Mouse (Mus musculus): ENCODE data around the gene 2310022B05Rik. TPM values are rescaled to one million over a fixed set of nuclear protein-coding genes. Genes with fewer than 3 reads are reported as not detected.

Gene 2310022B05Rik
- polyA plus RNA-seq (2014; fragmentation: Nextera tagmentation; extraction: Ambion mirVana) = 30.6 and 32.4 TPM in 2 replicates

GRCm38 (mm10) chr8:124663112-124663873 is at the start of gene 2310022B05Rik:
2310022B05Rik (minus strand) TSS chr8:124663369.
- Histone ChIP-seq H3K27me3 (replicated peaks; ENCODE audit: control insufficient read depth, insufficient read depth, low read length) (no peaks in the 10 kb centered on the region), H3K4me1 (ENCODE audit: control insufficient read depth, insufficient read depth, low read length) (peaks cover 29% of the 10 kb centered on the region), H3K4me2 (ENCODE audit: low read length) (peak within 1 kb of the TSS; percentile 88), H3K9me3 (replicated peaks; ENCODE audit: control insufficient read depth, low read length) (no peaks in the 10 kb centered on the region), H3K9ac (ENCODE audit: low read length) (peak within 1 kb of the TSS; percentile 88), H3K36me3 (ENCODE audit: control insufficient read depth, insufficient read depth, low read length) (no peaks in the 10 kb centered on the region), H3K27ac (ENCODE audit: low read depth, low read length) (peak within 1 kb of the TSS; percentile 84), H3K4me3 (ENCODE audit: low read depth, low read length) (peak within 1 kb of the TSS; percentile 92)
- WGBS = under 1% methylated on average over 67 of the region's 69 CpGs
- ATAC-seq (peak; percentile 90), DNase-seq (ENCODE audit: low spot score) (peak; percentile 87)

GRCm38 (mm10) chr8:124705823-124706222 is 42.7 kb upstream of the 2310022B05Rik start:
- H3K4me1 ChIP-seq (ENCODE audit: control insufficient read depth, insufficient read depth, low read length) = no peaks in the 10 kb centered on the region
- no peak overlapping the region for H3K27ac ChIP-seq (ENCODE audit: low read depth, low read length)
- no peak overlapping the region for H3K4me2 ChIP-seq (ENCODE audit: low read length)
- H3K4me3 ChIP-seq (ENCODE audit: low read depth, low read length) = no peak overlapping the region
- H3K36me3 ChIP-seq (ENCODE audit: control insufficient read depth, insufficient read depth, low read length) = peaks cover 68% of the 10 kb centered on the region
- 96% methylated on average over 8 of the region's 8 CpGs for WGBS
- no peaks in the 10 kb centered on the region for H3K9me3 ChIP-seq (replicated peaks; ENCODE audit: control insufficient read depth, low read length)
- H3K27me3 ChIP-seq (replicated peaks; ENCODE audit: control insufficient read depth, insufficient read depth, low read length) = no peaks in the 10 kb centered on the region
- ATAC-seq = no peak
- no peak overlapping the region for H3K9ac ChIP-seq (ENCODE audit: low read length)
- DNase-seq (ENCODE audit: low spot score) = no peak

- DNase-seq (ENCODE audit: low spot score) (no peak), ATAC-seq (no peak)
- Histone ChIP-seq H3K4me2 (ENCODE audit: low read length) (no peak overlapping the region), H3K27ac (ENCODE audit: low read depth, low read length) (no peak overlapping the region), H3K4me3 (ENCODE audit: low read depth, low read length) (no peak overlapping the region), H3K9ac (ENCODE audit: low read length) (no peak overlapping the region), H3K9me3 (replicated peaks; ENCODE audit: control insufficient read depth, low read length) (no peaks in the 10 kb centered on the region), H3K27me3 (replicated peaks; ENCODE audit: control insufficient read depth, insufficient read depth, low read length) (no peaks in the 10 kb centered on the region), H3K36me3 (ENCODE audit: control insufficient read depth, insufficient read depth, low read length) (peaks cover 66% of the 10 kb centered on the region), H3K4me1 (ENCODE audit: control insufficient read depth, insufficient read depth, low read length) (no peaks in the 10 kb centered on the region)
- WGBS = 87% methylated on average over 4 of the region's 4 CpGs
Measured at GRCm38 (mm10) chr8:124704376-124704775, 41.2 kb upstream of the 2310022B05Rik start.

GRCm38 (mm10) chr8:124703526-124703925 is 40.4 kb upstream of the 2310022B05Rik start:
- no peaks in the 10 kb centered on the region for H3K9me3 ChIP-seq (replicated peaks; ENCODE audit: control insufficient read depth, low read length)
- 87% methylated on average over 4 of the region's 4 CpGs for WGBS
- H3K27ac ChIP-seq (ENCODE audit: low read depth, low read length) = no peak overlapping the region

GRCm38 (mm10) chr8:124702183-124702582 is 39.0 kb upstream of the 2310022B05Rik start:
- H3K4me2 ChIP-seq (ENCODE audit: low read length) = no peak overlapping the region
- H3K9me3 ChIP-seq (replicated peaks; ENCODE audit: control insufficient read depth, low read length) = no peaks in the 10 kb centered on the region
- no peaks in the 10 kb centered on the region for H3K4me1 ChIP-seq (ENCODE audit: control insufficient read depth, insufficient read depth, low read length)
- DNase-seq (ENCODE audit: low spot score) (no peak), ATAC-seq (no peak)
- no peak overlapping the region for H3K9ac ChIP-seq (ENCODE audit: low read length)
- no peak overlapping the region for H3K4me3 ChIP-seq (ENCODE audit: low read depth, low read length)
- H3K27me3 ChIP-seq (replicated peaks; ENCODE audit: control insufficient read depth, insufficient read depth, low read length) = no peaks in the 10 kb centered on the region
- WGBS = 89% methylated on average over 3 of the region's 3 CpGs
- peaks cover 66% of the 10 kb centered on the region for H3K36me3 ChIP-seq (ENCODE audit: control insufficient read depth, insufficient read depth, low read length)
- no peak overlapping the region for H3K27ac ChIP-seq (ENCODE audit: low read depth, low read length)

More at GRCm38 (mm10) chr8:124703526-124703925, 40.4 kb upstream of the 2310022B05Rik start:
- no peaks in the 10 kb centered on the region for H3K27me3 ChIP-seq (replicated peaks; ENCODE audit: control insufficient read depth, insufficient read depth, low read length)
- H3K36me3 ChIP-seq (ENCODE audit: control insufficient read depth, insufficient read depth, low read length) = peaks cover 63% of the 10 kb centered on the region
- DNase-seq (ENCODE audit: low spot score) = no peak
- H3K9ac ChIP-seq (ENCODE audit: low read length) = no peak overlapping the region
- no peak overlapping the region for H3K4me3 ChIP-seq (ENCODE audit: low read depth, low read length)
- no peaks in the 10 kb centered on the region for H3K4me1 ChIP-seq (ENCODE audit: control insufficient read depth, insufficient read depth, low read length)
- H3K4me2 ChIP-seq (ENCODE audit: low read length) = no peak overlapping the region
- ATAC-seq = no peak

- H3K4me2 ChIP-seq (ENCODE audit: low read length) = no peak overlapping the region
- no peak for DNase-seq (ENCODE audit: low spot score)
- no peak overlapping the region for H3K9ac ChIP-seq (ENCODE audit: low read length)
- H3K27ac ChIP-seq (ENCODE audit: low read depth, low read length) = no peak overlapping the region
- 89% methylated on average over 9 of the region's 9 CpGs for WGBS
- H3K4me1 ChIP-seq (ENCODE audit: control insufficient read depth, insufficient read depth, low read length) = no peaks in the 10 kb centered on the region
- no peak overlapping the region for H3K4me3 ChIP-seq (ENCODE audit: low read depth, low read length)
- no peaks in the 10 kb centered on the region for H3K27me3 ChIP-seq (replicated peaks; ENCODE audit: control insufficient read depth, insufficient read depth, low read length)
- ATAC-seq = no peak
- H3K9me3 ChIP-seq (replicated peaks; ENCODE audit: control insufficient read depth, low read length) = no peaks in the 10 kb centered on the region
- peaks cover 67% of the 10 kb centered on the region for H3K36me3 ChIP-seq (ENCODE audit: control insufficient read depth, insufficient read depth, low read length)
Measured at GRCm38 (mm10) chr8:124701023-124701422, 37.9 kb upstream of the 2310022B05Rik start.

- H3K4me2 ChIP-seq (ENCODE audit: low read length) = no peak overlapping the region
- ATAC-seq = no peak
- no peaks in the 10 kb centered on the region for H3K4me1 ChIP-seq (ENCODE audit: control insufficient read depth, insufficient read depth, low read length)
- no peak overlapping the region for H3K4me3 ChIP-seq (ENCODE audit: low read depth, low read length)
- H3K9ac ChIP-seq (ENCODE audit: low read length) = no peak overlapping the region
- H3K27me3 ChIP-seq (replicated peaks; ENCODE audit: control insufficient read depth, insufficient read depth, low read length) = no peaks in the 10 kb centered on the region
- no peak overlapping the region for H3K27ac ChIP-seq (ENCODE audit: low read depth, low read length)
- DNase-seq (ENCODE audit: low spot score) = no peak
- 95% methylated on average over 5 of the region's 5 CpGs for WGBS
- H3K9me3 ChIP-seq (replicated peaks; ENCODE audit: control insufficient read depth, low read length) = no peaks in the 10 kb centered on the region
- peaks cover 67% of the 10 kb centered on the region for H3K36me3 ChIP-seq (ENCODE audit: control insufficient read depth, insufficient read depth, low read length)
Measured at GRCm38 (mm10) chr8:124700271-124700670, 37.1 kb upstream of the 2310022B05Rik start.

- 94% methylated on average over 22 of the region's 22 CpGs for WGBS
- peaks cover 72% of the 10 kb centered on the region for H3K36me3 ChIP-seq (ENCODE audit: control insufficient read depth, insufficient read depth, low read length)
Measured at GRCm38 (mm10) chr8:124695424-124696100, 32.4 kb upstream of the 2310022B05Rik start.

GRCm38 (mm10) chr8:124691706-124692105 is 28.5 kb upstream of the 2310022B05Rik start:
- Histone ChIP-seq H3K9ac (ENCODE audit: low read length) (no peak overlapping the region), H3K9me3 (replicated peaks; ENCODE audit: control insufficient read depth, low read length) (no peaks in the 10 kb centered on the region), H3K4me2 (ENCODE audit: low read length) (no peak overlapping the region), H3K27me3 (replicated peaks; ENCODE audit: control insufficient read depth, insufficient read depth, low read length) (no peaks in the 10 kb centered on the region), H3K4me3 (ENCODE audit: low read depth, low read length) (no peak overlapping the region), H3K27ac (ENCODE audit: low read depth, low read length) (no peak overlapping the region), H3K4me1 (ENCODE audit: control insufficient read depth, insufficient read depth, low read length) (no peaks in the 10 kb centered on the region), H3K36me3 (ENCODE audit: control insufficient read depth, insufficient read depth, low read length) (peaks cover 53% of the 10 kb centered on the region)
- 90% methylated on average over 4 of the region's 4 CpGs for WGBS
- ATAC-seq = no peak
- no peak for DNase-seq (ENCODE audit: low spot score)

More at GRCm38 (mm10) chr8:124695424-124696100, 32.4 kb upstream of the 2310022B05Rik start:
- Histone ChIP-seq H3K4me2 (ENCODE audit: low read length) (no peak overlapping the region), H3K27ac (ENCODE audit: low read depth, low read length) (no peak overlapping the region), H3K9me3 (replicated peaks; ENCODE audit: control insufficient read depth, low read length) (no peaks in the 10 kb centered on the region), H3K27me3 (replicated peaks; ENCODE audit: control insufficient read depth, insufficient read depth, low read length) (no peaks in the 10 kb centered on the region), H3K4me1 (ENCODE audit: control insufficient read depth, insufficient read depth, low read length) (no peaks in the 10 kb centered on the region), H3K4me3 (ENCODE audit: low read depth, low read length) (no peak overlapping the region), H3K9ac (ENCODE audit: low read length) (no peak overlapping the region)
- no peak for ATAC-seq
- no peak for DNase-seq (ENCODE audit: low spot score)

Measured in forebrain, embryonic 14.5 days (tissue).